In genomic region chr6:31592579-31593238, GRCm38 (mm10) we compare ENCODE assay signal across 9 mouse cellular contexts. TPM values are rescaled to one million over a fixed set of nuclear protein-coding genes. Genes with fewer than 3 reads are reported as not detected.
DNase-seq lines count a peak whose midpoint lies in the region; ATAC-seq lines count a peak whose summit lies in the region.
"Had no signal": no experiment of that assay in that cellular context is flagged by ENCODE, and none has a peak within 500 bp of the region (broad histone marks: within the 10 kb centered on the region; RNA-seq: fewer than 3 reads in every experiment).

No protein-coding gene starts in this region.

- DNase-seq in liver, embryonic 13.5 days, result no peak
- DNase-seq in urinary bladder, postnatal 36 days (ENCODE audit: low spot score in 2 of 2), result no peak
- no peak for DNase-seq in cerebellum, postnatal 36 days
- DNase-seq in thymus, postnatal 0 days (ENCODE audit: low spot score), result no peak
- no peak for DNase-seq in cerebellum, postnatal 4 days (ENCODE audit: low spot score in 2 of 2)

- H3K4me1 ChIP-seq in megakaryocyte, embryonic 14.5 days, result peaks cover 95% of the 10 kb centered on the region
- H3K4me1 ChIP-seq in heart, embryonic 15.5 days (replicated peaks), result peaks cover 25% of the 10 kb centered on the region
- peaks cover 96% of the 10 kb centered on the region for H3K4me1 ChIP-seq in liver, embryonic 13.5 days (replicated peaks)

- WGBS in heart, embryonic 15.5 days, result 53% methylated on average over 1 of the region's 1 CpGs
- 38% methylated on average over 1 of the region's 1 CpGs for WGBS in liver, embryonic 13.5 days (ENCODE audit: insufficient replicate concordance)

- no peak overlapping the region for H3K9ac ChIP-seq in heart, embryonic 15.5 days
- H3K9ac ChIP-seq in liver, embryonic 13.5 days, result peak overlapping the region; percentile 64
- H3K9ac ChIP-seq: limb, embryonic 12.5 days had no signal

- no peak overlapping the region for H3K4me2 ChIP-seq in heart, embryonic 15.5 days
- peak overlapping the region; percentile 53 for H3K4me2 ChIP-seq in liver, embryonic 13.5 days
- H3K4me2 ChIP-seq: limb, embryonic 12.5 days had no signal

- H3K27ac ChIP-seq in heart, embryonic 15.5 days, result peak overlapping the region; percentile 70
- peak overlapping the region; percentile 92 for H3K27ac ChIP-seq in liver, embryonic 13.5 days
- H3K27ac ChIP-seq: limb, embryonic 12.5 days had no signal

- H3K27me3 ChIP-seq in megakaryocyte, embryonic 14.5 days (replicated peaks), result no peaks in the 10 kb centered on the region
- no peaks in the 10 kb centered on the region for H3K27me3 ChIP-seq in heart, embryonic 15.5 days
- no peaks in the 10 kb centered on the region for H3K27me3 ChIP-seq in liver, embryonic 13.5 days
- H3K27me3 ChIP-seq: limb, embryonic 12.5 days had no signal

- peaks cover 3% of the 10 kb centered on the region for H3K36me3 ChIP-seq in megakaryocyte, embryonic 14.5 days (replicated peaks; ENCODE audit: low read length)
- H3K36me3 ChIP-seq in heart, embryonic 15.5 days, result no peaks in the 10 kb centered on the region
- H3K36me3 ChIP-seq in liver, embryonic 13.5 days, result no peaks in the 10 kb centered on the region
- H3K36me3 ChIP-seq: limb, embryonic 12.5 days had no signal

- no peak for ATAC-seq in megakaryocyte, adult 5-6 weeks (ENCODE audit: poor library complexity, severe bottlenecking)
- 0 out of 2 replicates have a peak, but pooled peaks have one; percentile 24 for ATAC-seq in heart, embryonic 15.5 days (replicated peaks; ENCODE audit: insufficient number of reproducible peaks, insufficient read depth, low FRiP score, low read depth)
- peak; percentile 75 for ATAC-seq in liver, embryonic 13.5 days (ENCODE audit: low read depth)

- 0 out of 2 replicates have a peak, but pooled peaks cover 4% of the 10 kb centered on the region for H3K9me3 ChIP-seq in megakaryocyte, embryonic 14.5 days
- no peaks in the 10 kb centered on the region for H3K9me3 ChIP-seq in heart, embryonic 15.5 days (replicated peaks)
- H3K9me3 ChIP-seq in liver, embryonic 13.5 days (replicated peaks), result no peaks in the 10 kb centered on the region
- H3K9me3 ChIP-seq: limb, embryonic 12.5 days had no signal

- peak overlapping the region; percentile 51 for H3K4me3 ChIP-seq in megakaryocyte, embryonic 14.5 days (replicated peaks)
- no peak overlapping the region for H3K4me3 ChIP-seq in heart, embryonic 15.5 days
- H3K4me3 ChIP-seq in liver, embryonic 13.5 days (replicated peaks), result no peak overlapping the region
- H3K4me3 ChIP-seq: limb, embryonic 12.5 days had no signal

RNA-seq across cellular contexts. Expression of gene Podxl, which starts 28.9 kb away (rescaled TPM):
- polyA plus RNA-seq in megakaryocyte, embryonic 14.5 days (2012; ENCODE audit: insufficient read depth, low replicate concordance), result 27.7 and 50.7 TPM in 2 replicates
- total RNA-seq in megakaryocyte, adult 5-6 weeks (2015), result not detected in 2 replicates
- total RNA-seq in megakaryocyte, adult 5-6 weeks (2017), result not detected in 2 replicates
- polyA plus RNA-seq in heart, embryonic 15.5 days (2015; fragmentation: Nextera tagmentation; extraction: Ambion mirVana), result 17.5 and 20.7 TPM in 2 replicates
- polyA plus RNA-seq in liver, embryonic 13.5 days (2015; fragmentation: Nextera tagmentation; extraction: Ambion mirVana), result 10.9 and 13.5 TPM in 2 replicates
- polyA plus RNA-seq in thymus, postnatal 0 days (2015; fragmentation: Nextera tagmentation; extraction: Ambion mirVana), result 1.5 and 1.6 TPM in 2 replicates
